Mouse (Mus musculus) MEL (cell line): ENCODE results near the gene Cend1. TPM values are rescaled to one million over a fixed set of nuclear protein-coding genes. Genes with fewer than 3 reads are reported as not detected.

ENCODE experiments used
- DNase-seq: peaks from one replicate; pipeline ENCODE4 v3.0.0; 2011; ENCODE audit warnings: low read depth, low spot score
- H3K27ac ChIP-seq: 2 replicates; pipeline ENCODE4 v1.5.1; 2012; ENCODE audit warnings: low read depth, mild to moderate bottlenecking, control low read depth, low read length, moderate library complexity; ENCODE audit not compliant: control insufficient read depth
- H3K27me3 ChIP-seq, 2 experiments: fragments of 150-350 bp in 1 of 2; sonication (generic) in 1 of 2; 2 replicates each; pipeline ENCODE4 v1.6.1; 2012; ENCODE audit warnings: low read length in 2 of 2, mild to moderate bottlenecking in 2 of 2, improper control_type of control experiment in 1 of 2, moderate library complexity in 1 of 2; ENCODE audit not compliant: insufficient read depth in 2 of 2, control insufficient read depth in 1 of 2
- H3K36me3 ChIP-seq, 2 experiments: 2 replicates each; pipeline ENCODE4 v1.6.1; 2012 to 2014; ENCODE audit warnings: low read length in 2 of 2, improper control_type of control experiment in 1 of 2, inconsistent platforms in 1 of 2, mild to moderate bottlenecking in 1 of 2; ENCODE audit not compliant: insufficient read depth in 2 of 2, control insufficient read depth in 1 of 2
- H3K4me1 ChIP-seq, 2 experiments: fragments of 150-350 bp in 1 of 2; sonication (generic) in 1 of 2; 2 replicates each; pipeline ENCODE4 v1.6.1; 2012; ENCODE audit warnings: low read length in 2 of 2, improper control_type of control experiment in 1 of 2, mild to moderate bottlenecking in 1 of 2; ENCODE audit not compliant: insufficient read depth in 2 of 2, control insufficient read depth in 1 of 2
- H3K4me3 ChIP-seq, 2 experiments: fragments of 150-350 bp in 1 of 2; sonication (generic) in 1 of 2; 2 replicates each; pipeline ENCODE4 v1.5.1; 2012; ENCODE audit warnings: low read depth in 2 of 2, low read length in 2 of 2, mild to moderate bottlenecking in 2 of 2, moderate library complexity in 2 of 2, control low read depth in 1 of 2, improper control_type of control experiment in 1 of 2; ENCODE audit not compliant: control insufficient read depth in 1 of 2, insufficient read depth in 1 of 2
- H3K79me2 ChIP-seq: 2 replicates; pipeline ENCODE4 v1.6.1; 2012; ENCODE audit warnings: mild to moderate bottlenecking, low read length, moderate library complexity; ENCODE audit not compliant: control insufficient read depth, poor library complexity, insufficient read depth
- H3K9ac ChIP-seq: 2 replicates; pipeline ENCODE4 v1.6.1; 2012; ENCODE audit warnings: low read depth, mild to moderate bottlenecking, control low read depth, low read length, moderate library complexity; ENCODE audit not compliant: control insufficient read depth, poor library complexity, severe bottlenecking
- H3K9me3 ChIP-seq: fragments of 150-350 bp; sonication (generic); replicated peaks from 2 replicates; pipeline ENCODE4 v1.6.1; 2012; ENCODE audit warnings: mild to moderate bottlenecking, low read length, improper control_type of control experiment, moderate library complexity; ENCODE audit not compliant: insufficient read depth
- BHLHE40 ChIP-seq: IDR thresholded peaks from 2 replicates; pipeline ENCODE4 v1.6.1; 2012; ENCODE audit warnings: low read depth, mild to moderate bottlenecking, inconsistent platforms, low read length, improper control_type of control experiment, borderline replicate concordance
- CHD1 ChIP-seq: IDR thresholded peaks from 2 replicates; pipeline ENCODE4 v1.6.1; 2012; ENCODE audit warnings: low read depth, mild to moderate bottlenecking, inconsistent platforms, low read length, improper control_type of control experiment
- CHD2 ChIP-seq: IDR thresholded peaks from 2 replicates; pipeline ENCODE4 v1.6.1; 2011; ENCODE audit warnings: low read length, improper control_type of control experiment
- CTCF ChIP-seq, 3 experiments: IDR thresholded peaks in 2 of 3; conservative IDR thresholded peaks in 1 of 3; 2 replicates each; pipeline ENCODE4 v1.5.1; 2011 to 2012; ENCODE audit warnings: low read length in 3 of 3, low read depth in 2 of 3, mild to moderate bottlenecking in 2 of 3, improper control_type of control experiment in 1 of 3, inconsistent platforms in 1 of 3, mixed read lengths in 1 of 3, moderate library complexity in 1 of 3; ENCODE audit not compliant: control insufficient read depth in 1 of 3, insufficient read depth in 1 of 3, poor library complexity in 1 of 3, severe bottlenecking in 1 of 3
- ELF1 ChIP-seq: IDR thresholded peaks from 2 replicates; pipeline ENCODE4 v1.6.1; 2014; ENCODE audit warnings: low read depth, mild to moderate bottlenecking, inconsistent platforms, low read length, improper control_type of control experiment, moderate library complexity
- EP300 ChIP-seq, 2 experiments: IDR thresholded peaks; 2 replicates each; pipeline ENCODE4 v1.6.1; 2011; ENCODE audit warnings: improper control_type of control experiment in 2 of 2, low read length in 2 of 2, low read depth in 1 of 2, mild to moderate bottlenecking in 1 of 2
- GABPA ChIP-seq: IDR thresholded peaks from 2 replicates; pipeline ENCODE4 v1.6.1; 2012; ENCODE audit warnings: low read depth, mild to moderate bottlenecking, inconsistent platforms, low read length, improper control_type of control experiment, moderate library complexity
- GATA1 ChIP-seq: IDR thresholded peaks from 2 replicates; pipeline ENCODE4 v1.6.1; 2011; ENCODE audit warnings: low read depth, low read length, improper control_type of control experiment
- HCFC1 ChIP-seq: IDR thresholded peaks from 2 replicates; pipeline ENCODE4 v1.6.1; 2012; ENCODE audit warnings: low read depth, mild to moderate bottlenecking, inconsistent platforms, low read length, improper control_type of control experiment, moderate library complexity
- KAT2A ChIP-seq: conservative IDR thresholded peaks from 2 replicates; pipeline ENCODE4 v1.6.1; 2012; ENCODE audit warnings: low read depth, low read length, improper control_type of control experiment, inconsistent platforms
- MAZ ChIP-seq: IDR thresholded peaks from 2 replicates; pipeline ENCODE4 v1.6.1; 2012; ENCODE audit warnings: low read depth, mild to moderate bottlenecking, inconsistent platforms, low read length, improper control_type of control experiment
- MEF2A ChIP-seq: IDR thresholded peaks from 2 replicates; pipeline ENCODE4 v1.6.1; 2014; ENCODE audit warnings: low read depth, mild to moderate bottlenecking, inconsistent platforms, low read length, improper control_type of control experiment; ENCODE audit not compliant: poor library complexity, insufficient replicate concordance, severe bottlenecking; ENCODE audit errors: extremely low read depth
- MXI1 ChIP-seq: IDR thresholded peaks from 2 replicates; pipeline ENCODE4 v1.6.1; 2011; ENCODE audit warnings: mild to moderate bottlenecking, low read depth, low read length, improper control_type of control experiment
- MYB ChIP-seq: IDR thresholded peaks from 2 replicates; pipeline ENCODE4 v1.6.1; 2011; ENCODE audit warnings: mild to moderate bottlenecking, low read depth, low read length, improper control_type of control experiment
- MYC ChIP-seq: IDR thresholded peaks from 2 replicates; pipeline ENCODE4 v1.6.1; 2011; ENCODE audit warnings: low read depth, mild to moderate bottlenecking, low read length, improper control_type of control experiment, moderate library complexity
- NELFE ChIP-seq: IDR thresholded peaks from 2 replicates; pipeline ENCODE4 v1.6.1; 2011; ENCODE audit warnings: low read depth, low read length, improper control_type of control experiment
- POLR2A ChIP-seq, 2 experiments: IDR thresholded peaks; 2 replicates each; pipeline ENCODE4 v1.6.1; 2011 to 2012; ENCODE audit warnings: low read length in 2 of 2, mild to moderate bottlenecking in 2 of 2, control low read depth in 1 of 2, improper control_type of control experiment in 1 of 2, low read depth in 1 of 2, moderate library complexity in 1 of 2; ENCODE audit not compliant: control insufficient read depth in 1 of 2, insufficient read depth in 1 of 2, poor library complexity in 1 of 2
- POLR2AphosphoS2 ChIP-seq: IDR thresholded peaks from 2 replicates; pipeline ENCODE4 v1.6.1; 2011; ENCODE audit warnings: low read length, improper control_type of control experiment
- RCOR1 ChIP-seq: IDR thresholded peaks from 2 replicates; pipeline ENCODE4 v1.6.1; 2012; ENCODE audit warnings: low read depth, mild to moderate bottlenecking, inconsistent platforms, low read length, improper control_type of control experiment
- SIN3A ChIP-seq: IDR thresholded peaks from 2 replicates; pipeline ENCODE4 v1.6.1; 2012; ENCODE audit warnings: low read length, improper control_type of control experiment, inconsistent platforms
- TAL1 ChIP-seq: IDR thresholded peaks from 2 replicates; pipeline ENCODE4 v1.6.1; 2012; ENCODE audit warnings: mild to moderate bottlenecking, inconsistent platforms, low read length, moderate library complexity, mixed read lengths
- TBP ChIP-seq: IDR thresholded peaks from 2 replicates; pipeline ENCODE4 v1.8.0; 2011; ENCODE audit warnings: low read depth, low read length, improper control_type of control experiment
- TCF12 ChIP-seq: IDR thresholded peaks from 2 replicates; pipeline ENCODE4 v1.6.1; 2014; ENCODE audit warnings: low read depth, mild to moderate bottlenecking, inconsistent platforms, low read length, improper control_type of control experiment, moderate library complexity
- UBTF ChIP-seq: IDR thresholded peaks from 2 replicates; pipeline ENCODE4 v1.6.1; 2012; ENCODE audit warnings: low read depth, mild to moderate bottlenecking, inconsistent platforms, low read length, improper control_type of control experiment, moderate library complexity, borderline replicate concordance; ENCODE audit not compliant: insufficient read depth
- USF1 ChIP-seq: IDR thresholded peaks from 2 replicates; pipeline ENCODE4 v1.6.1; 2014; ENCODE audit warnings: low read depth, mild to moderate bottlenecking, inconsistent platforms, low read length, improper control_type of control experiment, moderate library complexity
- USF2 ChIP-seq, 2 experiments: IDR thresholded peaks; 2 replicates each; pipeline ENCODE4 v1.6.1; 2011 to 2012; ENCODE audit warnings: improper control_type of control experiment in 2 of 2, low read length in 2 of 2, borderline replicate concordance in 1 of 2, inconsistent platforms in 1 of 2, low read depth in 1 of 2, mild to moderate bottlenecking in 1 of 2; ENCODE audit not compliant: insufficient read depth in 1 of 2
- ZC3H11A ChIP-seq: IDR thresholded peaks from 2 replicates; pipeline ENCODE4 v1.6.1; 2012; ENCODE audit warnings: low read depth, mild to moderate bottlenecking, inconsistent platforms, low read length, improper control_type of control experiment
- ZKSCAN1 ChIP-seq: IDR thresholded peaks from 2 replicates; pipeline ENCODE4 v1.6.1; 2012; ENCODE audit warnings: low read depth, mild to moderate bottlenecking, inconsistent platforms, low read length, improper control_type of control experiment, moderate library complexity
- ZNF384 ChIP-seq: IDR thresholded peaks from 2 replicates; pipeline ENCODE4 v1.6.1; 2012; ENCODE audit warnings: low read depth, mild to moderate bottlenecking, inconsistent platforms, low read length, improper control_type of control experiment
- polyA plus RNA-seq, 2 experiments: library from polyadenylated mRNA; stranded (reverse) in 1 of 2; unstranded in 1 of 2; fragments of >175 nt in 1 of 2; fragments of >200 nt in 1 of 2; gene quantifications; 2 replicates each; pipeline versions ENCODE4 v1.2.1 to v1.2.4; 2012; ENCODE audit warnings: low replicate concordance in 2 of 2, low read depth in 1 of 2; ENCODE audit not compliant: insufficient read length in 2 of 2, insufficient read depth in 1 of 2, missing spikeins in 1 of 2
- total RNA-seq: library from RNA; depleted of rRNA; stranded (reverse); fragments of 300-350 nt; gene quantifications from 2 replicates; pipeline ENCODE4 v1.2.3, GENCODE M21; 2012

The Cend1 gene
- total and polyA plus RNA-seq, 3 experiments: not detected

DNA sequence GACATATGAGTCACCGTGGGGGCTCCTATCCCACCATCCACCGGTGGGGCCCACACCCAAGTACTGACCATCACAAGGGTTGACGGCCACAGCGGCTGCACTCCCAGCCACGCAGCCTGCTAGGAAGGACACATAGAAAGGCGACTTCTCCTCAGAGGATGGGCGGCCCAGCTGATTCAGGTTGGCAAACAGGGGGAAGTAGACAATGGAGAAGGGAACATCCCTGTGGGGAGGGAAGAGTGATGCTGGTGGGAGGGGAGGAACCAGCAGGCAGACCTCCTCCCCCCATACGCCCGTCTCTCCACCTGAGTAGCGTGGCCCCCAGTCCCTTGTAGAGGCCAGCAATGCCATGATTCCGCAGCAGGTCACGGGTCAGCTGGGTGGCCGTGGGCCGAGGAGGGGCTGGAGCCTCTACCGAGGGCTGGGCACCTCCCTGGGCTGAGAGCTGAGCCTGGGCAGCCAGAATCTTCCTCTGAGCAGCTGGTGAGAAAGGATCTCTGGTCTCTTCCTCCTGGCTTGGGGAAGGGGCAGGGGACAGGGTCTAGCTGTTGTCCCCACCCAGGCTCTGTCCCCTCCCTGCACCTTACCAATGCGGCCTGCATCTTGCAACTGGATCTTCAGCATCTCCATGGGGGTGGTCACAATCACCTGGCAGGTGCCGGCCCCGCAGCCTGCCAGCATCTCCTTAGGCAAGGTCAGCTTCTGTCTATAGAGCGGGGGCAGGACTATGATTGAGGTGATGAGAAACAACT is 2.3 kb upstream of the Cend1 start:
- no peak overlapping the region for H3K9ac ChIP-seq
- TF ChIP-seq MEF2A: no peak
- no peak for TF ChIP-seq ZC3H11A
- no peak for TF ChIP-seq KAT2A
- no peak for TF ChIP-seq ZKSCAN1
- TF ChIP-seq CHD1: no peak
- TF ChIP-seq POLR2A (IDR thresholded peaks at IDR 0.05; ENCODE audit: control insufficient read depth in 1 of 2, insufficient read depth in 1 of 2, low read depth in 1 of 2, low read length in 2 of 2, poor library complexity in 1 of 2): no peak
- no peak for TF ChIP-seq MYB
- TF ChIP-seq ELF1: no peak
- TF ChIP-seq USF2 (IDR thresholded peaks at IDR 0.05; ENCODE audit: borderline replicate concordance in 1 of 2, insufficient read depth in 1 of 2, low read depth in 1 of 2, low read length in 2 of 2): no peak
- no peak for TF ChIP-seq GATA1
- no peak for TF ChIP-seq HCFC1
- no peak for TF ChIP-seq TAL1
- no peak for TF ChIP-seq NELFE
- no peak for TF ChIP-seq BHLHE40
- no peak for TF ChIP-seq CTCF (IDR thresholded peaks at IDR 0.05 in 2 of 3, conservative IDR thresholded peaks at IDR 0.05 in 1 of 3; ENCODE audit: control insufficient read depth in 1 of 3, insufficient read depth in 1 of 3, low read depth in 2 of 3, low read length in 3 of 3, poor library complexity in 1 of 3, severe bottlenecking in 1 of 3)
- no peak for TF ChIP-seq EP300 (IDR thresholded peaks at IDR 0.05; ENCODE audit: low read depth in 1 of 2, low read length in 2 of 2)
- TF ChIP-seq USF1: no peak
- TF ChIP-seq TBP: no peak
- peaks cover 0 to 20% of the 10 kb centered on the region in 2 experiments; a peak in 2 of 4 replicates for H3K36me3 ChIP-seq
- H3K79me2 ChIP-seq: peaks cover 20% of the 10 kb centered on the region
- no peak overlapping the region for H3K4me3 ChIP-seq
- DNase-seq: no peak
- no peak overlapping the region for H3K27ac ChIP-seq
- H3K9me3 ChIP-seq: no peaks in the 10 kb centered on the region
- H3K4me1 ChIP-seq: peaks cover 3 to 25% of the 10 kb centered on the region in 2 experiments; a peak in 3 of 4 replicates
- H3K27me3 ChIP-seq: no peaks in the 10 kb centered on the region

DNA sequence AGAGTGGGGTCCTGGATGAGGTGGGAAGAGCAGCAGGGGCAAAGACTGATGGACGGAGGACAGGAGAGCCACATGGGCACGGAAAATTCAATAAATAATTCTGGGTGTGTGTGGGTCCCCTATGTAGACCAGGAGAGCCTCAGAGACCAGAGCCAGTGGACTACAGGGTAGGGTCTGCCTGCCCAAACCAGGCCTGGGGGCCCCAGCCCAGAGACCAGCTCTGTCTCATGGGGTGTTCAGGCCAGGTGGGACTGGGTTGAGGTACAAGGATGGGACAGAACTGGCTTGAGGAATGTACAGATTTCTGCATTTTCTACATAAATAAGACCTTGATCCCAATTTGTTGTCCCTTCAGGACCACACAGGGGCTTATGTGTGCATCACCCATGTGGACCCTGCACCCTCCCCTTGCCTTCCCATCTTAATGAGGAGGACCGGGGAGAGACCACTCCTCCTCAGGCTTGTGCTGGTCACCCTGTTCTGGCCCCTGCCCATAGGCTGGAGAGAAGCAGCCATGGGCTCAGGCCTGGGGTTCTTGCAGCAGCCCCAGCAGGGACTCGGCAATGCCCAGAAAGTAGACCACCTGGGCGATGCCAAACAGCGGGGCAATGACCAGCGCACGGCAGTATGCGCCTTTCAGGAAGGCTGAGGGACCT is 1.4 kb upstream of the Cend1 start:
- no peak for DNase-seq
- Histone ChIP-seq H3K4me1 (peaks cover 0 to 17% of the 10 kb centered on the region in 2 experiments; a peak in 3 of 4 replicates), H3K79me2 (peaks cover 12% of the 10 kb centered on the region), H3K4me3 (no peak overlapping the region), H3K27me3 (no peaks in the 10 kb centered on the region), H3K9ac (no peak overlapping the region), H3K9me3 (no peaks in the 10 kb centered on the region), H3K36me3 (peaks cover 0 to 13% of the 10 kb centered on the region in 2 experiments; a peak in 2 of 4 replicates)
- TF ChIP-seq MAZ (no peak), POLR2AphosphoS2 (no peak), SIN3A (no peak), ZC3H11A (no peak), RCOR1 (no peak), GATA1 (no peak), USF2 (IDR thresholded peaks at IDR 0.05; ENCODE audit: borderline replicate concordance in 1 of 2, insufficient read depth in 1 of 2, low read depth in 1 of 2, low read length in 2 of 2) (no peak), ELF1 (no peak), CHD1 (no peak), MYB (no peak), MYC (no peak), USF1 (no peak), GABPA (no peak), CHD2 (no peak), UBTF (no peak), BHLHE40 (no peak), NELFE (no peak), MXI1 (no peak), ZNF384 (no peak), TCF12 (no peak)
- TF ChIP-seq, all 39 proteins: peak for 0
- no peak overlapping the region for H3K27ac ChIP-seq
